Mouse (Mus musculus): ENCODE measurements around the gene Dnah3. TPM values are rescaled to one million over a fixed set of nuclear protein-coding genes. Genes with fewer than 3 reads are reported as not detected.
A peak's percentile ranks its signal among the peaks of the same experiment; 100 is the strongest.

Gene Dnah3
- total RNA-seq (2021), result not detected
- long read RNA-seq, experiment 1, result 0 reads
- long read RNA-seq, experiment 2, result 0 reads

- intact Hi-C loops (cut with DNase I; ENCODE audit: low total_unique reads), result loop anchor here (10.0 kb wide), 1 partner anchor 240 kb away; no protein-coding TSS in a partner anchor
- no peak for DNase-seq
These were observed at the start of gene Dnah3 for GRCm38 (mm10) chr7:120095180-120095579. Gene Dnah3, minus strand, starts transcription at chr7:120095280.

- intact Hi-C loops (cut with DNase I; ENCODE audit: low total_unique reads), result no loop called here
- no peak for DNase-seq
These were observed 47.7 kb upstream of the Dnah3 start for GRCm38 (mm10) chr7:120142743-120143142.

GRCm38 (mm10) chr7:120128951-120129350 is 33.9 kb upstream of the Dnah3 start:
- intact Hi-C loops (cut with DNase I; ENCODE audit: low total_unique reads), result no loop called here

GRCm38 (mm10) chr7:120127686-120128059 is 32.6 kb upstream of the Dnah3 start:
- DNase-seq, result no peak

More at GRCm38 (mm10) chr7:120128951-120129350, 33.9 kb upstream of the Dnah3 start:
- DNase-seq, result no peak

GRCm38 (mm10) chr7:120126976-120127685 is 32.1 kb upstream of the Dnah3 start:
- intact Hi-C loops (cut with DNase I; ENCODE audit: low total_unique reads), result no loop called here

More at GRCm38 (mm10) chr7:120127686-120128059, 32.6 kb upstream of the Dnah3 start:
- intact Hi-C loops (cut with DNase I; ENCODE audit: low total_unique reads), result no loop called here

GRCm38 (mm10) chr7:120124844-120125243 is 29.8 kb upstream of the Dnah3 start:
- intact Hi-C loops (cut with DNase I; ENCODE audit: low total_unique reads), result loop anchor here (2.0 kb wide), 1 partner anchor 80 kb away; no protein-coding TSS in a partner anchor
- DNase-seq, result peak; percentile 57

More at GRCm38 (mm10) chr7:120126976-120127685, 32.1 kb upstream of the Dnah3 start:
- DNase-seq, result no peak

- DNase-seq, result no peak
- intact Hi-C loops (cut with DNase I; ENCODE audit: low total_unique reads), result loop anchor here (2.0 kb wide), 1 partner anchor 81 kb away; no protein-coding TSS in a partner anchor
These were observed 28.7 kb upstream of the Dnah3 start for GRCm38 (mm10) chr7:120123776-120124175.

- DNase-seq, result no peak
- intact Hi-C loops (cut with DNase I; ENCODE audit: low total_unique reads), result no loop called here
These were observed 22.4 kb upstream of the Dnah3 start for GRCm38 (mm10) chr7:120117529-120117928.

GRCm38 (mm10) chr7:120116976-120117375 is 21.9 kb upstream of the Dnah3 start:
- DNase-seq, result no peak
- intact Hi-C loops (cut with DNase I; ENCODE audit: low total_unique reads), result no loop called here

GRCm38 (mm10) chr7:120109676-120110075 is 14.6 kb upstream of the Dnah3 start:
- intact Hi-C loops (cut with DNase I; ENCODE audit: low total_unique reads), result no loop called here
- no peak for DNase-seq

- no peak for DNase-seq
- intact Hi-C loops (cut with DNase I; ENCODE audit: low total_unique reads), result no loop called here
These were observed 11.3 kb upstream of the Dnah3 start for GRCm38 (mm10) chr7:120106356-120106755.

- intact Hi-C loops (cut with DNase I; ENCODE audit: low total_unique reads), result no loop called here
- DNase-seq, result no peak
These were observed 9.9 kb upstream of the Dnah3 start for GRCm38 (mm10) chr7:120104975-120105374.

- intact Hi-C loops (cut with DNase I; ENCODE audit: low total_unique reads), result no loop called here
- no peak for DNase-seq
These were observed 8.0 kb upstream of the Dnah3 start for GRCm38 (mm10) chr7:120103019-120103567.

- peak; percentile 90 for DNase-seq
- intact Hi-C loops (cut with DNase I; ENCODE audit: low total_unique reads), result no loop called here
These were observed 7.3 kb upstream of the Dnah3 start, which contains the start of gene Tmem159 for GRCm38 (mm10) chr7:120102164-120102972. Gene Tmem159, plus strand, starts transcription at chr7:120102353.

- intact Hi-C loops (cut with DNase I; ENCODE audit: low total_unique reads), result loop anchor here (10.0 kb wide), 1 partner anchor 244 kb away; no protein-coding TSS in a partner anchor
- DNase-seq, result peak; percentile 59
These were observed 3.3 kb upstream of the Dnah3 start for GRCm38 (mm10) chr7:120098403-120098802.

GRCm38 (mm10) chr7:120097845-120098244 is 2.8 kb upstream of the Dnah3 start:
- intact Hi-C loops (cut with DNase I; ENCODE audit: low total_unique reads), result loop anchor here (10.0 kb wide), 1 partner anchor 243 kb away; no protein-coding TSS in a partner anchor

GRCm38 (mm10) chr7:120094216-120094615 is 864 bp downstream of the Dnah3 start:
- intact Hi-C loops (cut with DNase I; ENCODE audit: low total_unique reads), result loop anchor here (10.0 kb wide), 1 partner anchor 239 kb away; no protein-coding TSS in a partner anchor
- DNase-seq, result no peak

More at GRCm38 (mm10) chr7:120097845-120098244, 2.8 kb upstream of the Dnah3 start:
- DNase-seq, result peak; percentile 35

- DNase-seq, result no peak
- intact Hi-C loops (cut with DNase I; ENCODE audit: low total_unique reads), result loop anchor here (10.0 kb wide), 1 partner anchor 238 kb away; no protein-coding TSS in a partner anchor
These were observed 2.0 kb downstream of the Dnah3 start for GRCm38 (mm10) chr7:120093033-120093432.

GRCm38 (mm10) chr7:120080177-120080576 is 14.9 kb downstream of the Dnah3 start:
- intact Hi-C loops (cut with DNase I; ENCODE audit: low total_unique reads), result no loop called here
- DNase-seq, result no peak

- no peak for DNase-seq
- intact Hi-C loops (cut with DNase I; ENCODE audit: low total_unique reads), result no loop called here
These were observed 25.9 kb downstream of the Dnah3 start for GRCm38 (mm10) chr7:120069164-120069563.
